Mouse (Mus musculus) embryonic facial prominence, embryonic 12.5 days (tissue): ENCODE results near the gene Sipa1l1. TPM values are rescaled to one million over a fixed set of nuclear protein-coding genes. Genes with fewer than 3 reads are reported as not detected.

Experiments
- ATAC-seq: fragments of 200-750 bp; cut with Nextera tagmentation; 2 replicates; pipeline ENCODE4 v1.8.0; 2017; ENCODE audit not compliant: insufficient number of reproducible peaks, insufficient read depth, low FRiP score, low TSS enrichment
- H3K27ac ChIP-seq: fragments of 300-500 bp; sonication (generic); 2 replicates; pipeline ENCODE4 v1.5.1; 2016; ENCODE audit warnings: mild to moderate bottlenecking
- H3K27me3 ChIP-seq: fragments of 300-500 bp; sonication (generic); 2 replicates; pipeline ENCODE4 v1.6.1; 2016; ENCODE audit warnings: mild to moderate bottlenecking, moderate library complexity
- H3K36me3 ChIP-seq: fragments of 300-500 bp; sonication (generic); 2 replicates; pipeline ENCODE4 v1.6.1; 2016; ENCODE audit warnings: mild to moderate bottlenecking
- H3K4me1 ChIP-seq: fragments of 300-500 bp; sonication (generic); 2 replicates; pipeline ENCODE4 v1.6.1; 2016
- H3K4me2 ChIP-seq: fragments of 300-500 bp; sonication (generic); replicated peaks from 2 replicates; pipeline ENCODE4 v1.6.1; 2016; ENCODE audit warnings: mild to moderate bottlenecking, moderate library complexity
- H3K4me3 ChIP-seq: fragments of 300-500 bp; sonication (generic); 2 replicates; pipeline ENCODE4 v1.5.1; 2016; ENCODE audit warnings: mild to moderate bottlenecking
- H3K9ac ChIP-seq: fragments of 300-500 bp; sonication (generic); 2 replicates; pipeline ENCODE4 v1.6.1; 2016; ENCODE audit warnings: mild to moderate bottlenecking, moderate library complexity
- H3K9me3 ChIP-seq: fragments of 300-500 bp; sonication (generic); 2 replicates; pipeline ENCODE4 v1.6.1; 2016; ENCODE audit warnings: mild to moderate bottlenecking, moderate library complexity
- WGBS: fragments of 180-500 bp; shearing (Covaris S2); methylation state at CpG from one replicate; pipeline ENCODE4 v1.1.7; 2016; 5-methylcytosine and 5-hydroxymethylcytosine counted together
- polyA plus RNA-seq: library from polyadenylated mRNA; unstranded; fragments of >200 nt; fragmentation: Nextera tagmentation; extraction: Ambion mirVana; gene quantifications from 2 replicates; pipeline ENCODE4 v1.2.1, GENCODE M21; 2016

The Sipa1l1 gene
- polyA plus RNA-seq, 1 experiment from 2014 or later, result 41.3 TPM

- no peak for ATAC-seq
- Histone ChIP-seq H3K36me3 (0 out of 2 replicates have a peak, but pooled peaks cover 3% of the 10 kb centered on the region), H3K9ac (no peak overlapping the region), H3K27ac (no peak overlapping the region), H3K9me3 (no peaks in the 10 kb centered on the region), H3K4me1 (peaks cover 37% of the 10 kb centered on the region), H3K4me3 (no peak overlapping the region), H3K4me2 (no peak overlapping the region), H3K27me3 (no peaks in the 10 kb centered on the region)
- 61% methylated on average over 6 of the region's 6 CpGs for WGBS
Measured at GRCm38 (mm10) chr12:82216801-82217553, 47.9 kb downstream of the Sipa1l1 start.

DNA sequence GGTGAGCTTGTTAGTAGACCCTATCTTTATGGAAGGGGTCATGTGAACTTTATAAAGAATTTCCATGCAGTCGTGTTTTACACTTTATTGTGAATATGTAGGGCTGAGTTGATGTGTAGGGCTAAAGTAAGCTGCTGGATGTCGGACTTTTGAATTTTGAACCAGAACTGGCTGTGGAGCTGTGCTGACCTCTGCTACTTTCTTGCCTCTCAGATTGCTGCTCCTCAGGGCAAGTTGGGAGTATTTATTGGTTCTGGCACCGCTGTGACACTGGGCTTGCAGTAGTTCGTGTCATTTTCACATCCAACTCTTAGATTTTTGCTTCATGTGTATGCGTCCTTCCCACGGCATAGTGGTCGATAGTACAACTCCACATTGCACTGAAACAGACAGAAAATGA lies 49.1 kb downstream of the Sipa1l1 start:
- Histone ChIP-seq H3K27ac (no peak overlapping the region), H3K4me1 (peaks cover 27% of the 10 kb centered on the region), H3K4me3 (no peak overlapping the region), H3K9ac (no peak overlapping the region), H3K27me3 (no peaks in the 10 kb centered on the region), H3K36me3 (0 out of 2 replicates have a peak, but pooled peaks cover 3% of the 10 kb centered on the region), H3K9me3 (no peaks in the 10 kb centered on the region), H3K4me2 (no peak overlapping the region)
- no peak for ATAC-seq
- 83% methylated on average over 7 of the region's 7 CpGs for WGBS

DNA sequence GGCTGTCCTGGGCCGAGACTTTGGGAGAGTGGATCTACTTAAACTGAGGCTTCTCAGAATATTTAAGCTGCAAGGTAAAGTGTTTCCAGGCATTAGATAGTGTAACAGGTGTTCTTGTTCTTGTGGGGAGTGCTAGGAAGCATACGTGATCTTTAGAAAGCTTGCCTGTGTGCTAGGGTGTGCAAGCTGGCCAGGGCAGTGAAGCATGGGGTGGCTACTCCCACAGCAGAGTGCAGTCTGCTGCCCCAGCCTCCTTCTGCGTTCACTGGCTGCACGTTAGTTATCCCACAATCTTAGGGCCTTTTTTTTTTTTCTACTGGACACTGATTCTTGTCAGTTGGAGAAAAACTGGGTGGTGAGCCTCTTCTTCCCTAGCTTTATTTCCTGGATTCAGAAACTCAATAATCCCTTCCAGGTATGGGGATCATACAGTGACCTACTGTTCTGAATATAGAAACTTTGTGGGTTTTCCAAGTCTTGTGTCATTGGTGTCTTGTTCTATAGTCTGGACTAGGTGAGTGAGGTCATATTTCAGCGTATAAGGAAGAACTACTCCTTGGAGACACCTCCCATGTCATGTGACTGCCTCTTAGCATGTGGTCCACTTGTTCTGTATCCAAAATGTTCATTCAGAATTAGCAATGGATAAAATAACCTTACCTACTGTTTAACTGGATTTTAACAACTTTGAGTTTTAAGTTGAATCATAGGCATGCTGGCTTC lies 51.4 kb downstream of the Sipa1l1 start:
- H3K27me3 ChIP-seq, result no peaks in the 10 kb centered on the region
- no peak overlapping the region for H3K27ac ChIP-seq
- H3K36me3 ChIP-seq, result no peaks in the 10 kb centered on the region
- WGBS, result 69% methylated on average over 5 of the region's 5 CpGs
- H3K4me2 ChIP-seq, result no peak overlapping the region
- no peak overlapping the region for H3K9ac ChIP-seq
- H3K4me1 ChIP-seq, result peaks cover 21% of the 10 kb centered on the region
- H3K4me3 ChIP-seq, result no peak overlapping the region
- H3K9me3 ChIP-seq, result no peaks in the 10 kb centered on the region
- ATAC-seq, result no peak

- H3K4me3 ChIP-seq, result no peak overlapping the region
- 79% methylated on average over 9 of the region's 9 CpGs for WGBS
- no peaks in the 10 kb centered on the region for H3K9me3 ChIP-seq
- no peaks in the 10 kb centered on the region for H3K27me3 ChIP-seq
- H3K36me3 ChIP-seq, result no peaks in the 10 kb centered on the region
- H3K4me2 ChIP-seq, result no peak overlapping the region
- no peak for ATAC-seq
- no peak overlapping the region for H3K9ac ChIP-seq
- peaks cover 23% of the 10 kb centered on the region for H3K4me1 ChIP-seq
- no peak overlapping the region for H3K27ac ChIP-seq
Measured at GRCm38 (mm10) chr12:82223126-82223815, 54.2 kb downstream of the Sipa1l1 start.

- Histone ChIP-seq H3K36me3 (no peaks in the 10 kb centered on the region), H3K9me3 (no peaks in the 10 kb centered on the region), H3K9ac (no peak overlapping the region), H3K27ac (no peak overlapping the region), H3K4me1 (peaks cover 19% of the 10 kb centered on the region), H3K4me2 (no peak overlapping the region), H3K27me3 (no peaks in the 10 kb centered on the region), H3K4me3 (no peak overlapping the region)
- no peak for ATAC-seq
- WGBS, result 93% methylated on average over 7 of the region's 7 CpGs
Measured at GRCm38 (mm10) chr12:82224848-82225247, 55.7 kb downstream of the Sipa1l1 start.

DNA sequence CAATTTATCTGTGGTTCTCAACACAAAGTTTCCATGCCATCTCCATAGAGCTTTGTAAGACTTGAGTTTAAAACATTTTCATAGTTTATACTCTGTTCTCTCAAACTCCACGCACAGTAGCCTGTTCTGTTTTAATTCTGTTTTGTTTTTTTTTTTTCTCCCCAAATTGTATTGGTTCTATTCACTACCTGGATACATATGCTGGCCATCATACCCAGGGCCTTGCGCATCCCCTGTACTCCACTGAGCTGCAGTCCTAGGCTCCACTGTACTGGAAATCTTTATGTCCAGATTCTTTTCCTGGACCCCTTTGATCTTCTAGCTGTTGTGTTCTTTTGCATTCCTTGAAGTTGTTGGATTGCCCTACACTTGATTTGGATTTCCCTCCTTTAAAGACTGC lies 56.2 kb downstream of the Sipa1l1 start:
- ATAC-seq, result no peak
- Histone ChIP-seq H3K9me3 (no peaks in the 10 kb centered on the region), H3K4me1 (peaks cover 20% of the 10 kb centered on the region), H3K36me3 (no peaks in the 10 kb centered on the region), H3K27me3 (no peaks in the 10 kb centered on the region), H3K27ac (0 out of 2 replicates have a peak overlapping the region, but pooled peaks have one; percentile 9), H3K4me3 (no peak overlapping the region), H3K9ac (no peak overlapping the region), H3K4me2 (no peak overlapping the region)
- 94% methylated on average over 2 of the region's 2 CpGs for WGBS

GRCm38 (mm10) chr12:82225751-82226228 lies 56.7 kb downstream of the Sipa1l1 start:
- Histone ChIP-seq H3K27ac (0 out of 2 replicates have a peak overlapping the region, but pooled peaks have one; percentile 9), H3K9ac (no peak overlapping the region), H3K4me3 (no peak overlapping the region), H3K36me3 (no peaks in the 10 kb centered on the region), H3K4me2 (no peak overlapping the region), H3K27me3 (no peaks in the 10 kb centered on the region), H3K9me3 (no peaks in the 10 kb centered on the region), H3K4me1 (peaks cover 22% of the 10 kb centered on the region)
- WGBS, result 49% methylated on average over 4 of the region's 4 CpGs
- no peak for ATAC-seq

GRCm38 (mm10) chr12:82226311-82227066 lies 57.4 kb downstream of the Sipa1l1 start:
- no peak overlapping the region for H3K4me2 ChIP-seq
- no peak for ATAC-seq
- H3K9ac ChIP-seq, result no peak overlapping the region
- no peaks in the 10 kb centered on the region for H3K27me3 ChIP-seq
- H3K9me3 ChIP-seq, result no peaks in the 10 kb centered on the region
- no peak overlapping the region for H3K27ac ChIP-seq
- peaks cover 28% of the 10 kb centered on the region for H3K4me1 ChIP-seq
- no peak overlapping the region for H3K4me3 ChIP-seq
- WGBS, result 38% methylated on average over 6 of the region's 6 CpGs
- H3K36me3 ChIP-seq, result no peaks in the 10 kb centered on the region

GRCm38 (mm10) chr12:82230127-82230526 lies 61.0 kb downstream of the Sipa1l1 start:
- Histone ChIP-seq H3K4me1 (peaks cover 40% of the 10 kb centered on the region), H3K27me3 (no peaks in the 10 kb centered on the region), H3K4me3 (no peak overlapping the region), H3K36me3 (0 out of 2 replicates have a peak, but pooled peaks cover 5% of the 10 kb centered on the region), H3K27ac (no peak overlapping the region), H3K9ac (no peak overlapping the region), H3K4me2 (no peak overlapping the region), H3K9me3 (no peaks in the 10 kb centered on the region)
- no peak for ATAC-seq
- 75% methylated on average over 4 of the region's 4 CpGs for WGBS

DNA sequence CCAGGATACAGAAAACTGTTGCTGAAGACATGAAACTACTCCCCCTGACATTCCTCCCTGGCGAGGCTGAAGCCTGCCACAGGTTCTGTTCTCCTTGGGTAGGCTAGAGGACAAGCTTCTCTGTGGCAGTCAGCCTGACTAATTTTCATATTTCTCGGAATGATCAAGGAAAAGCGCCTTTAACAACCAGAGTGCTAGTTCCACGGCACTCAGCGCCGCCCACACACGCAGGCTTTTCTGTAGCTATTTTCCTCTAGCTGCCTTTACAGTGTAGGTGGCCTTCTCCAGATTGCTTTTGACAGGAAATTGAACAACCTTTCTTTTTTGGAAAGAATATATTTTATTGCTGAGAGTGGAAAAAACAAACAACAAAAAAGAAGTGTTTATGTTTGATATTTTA lies 62.1 kb downstream of the Sipa1l1 start:
- H3K27me3 ChIP-seq, result no peaks in the 10 kb centered on the region
- H3K4me2 ChIP-seq, result no peak overlapping the region
- H3K9ac ChIP-seq, result no peak overlapping the region
- H3K9me3 ChIP-seq, result no peaks in the 10 kb centered on the region
- H3K36me3 ChIP-seq, result 0 out of 2 replicates have a peak, but pooled peaks cover 6% of the 10 kb centered on the region
- peaks cover 31% of the 10 kb centered on the region for H3K4me1 ChIP-seq
- 67% methylated on average over 7 of the region's 7 CpGs for WGBS
- ATAC-seq, result no peak
- H3K4me3 ChIP-seq, result no peak overlapping the region
- no peak overlapping the region for H3K27ac ChIP-seq

DNA sequence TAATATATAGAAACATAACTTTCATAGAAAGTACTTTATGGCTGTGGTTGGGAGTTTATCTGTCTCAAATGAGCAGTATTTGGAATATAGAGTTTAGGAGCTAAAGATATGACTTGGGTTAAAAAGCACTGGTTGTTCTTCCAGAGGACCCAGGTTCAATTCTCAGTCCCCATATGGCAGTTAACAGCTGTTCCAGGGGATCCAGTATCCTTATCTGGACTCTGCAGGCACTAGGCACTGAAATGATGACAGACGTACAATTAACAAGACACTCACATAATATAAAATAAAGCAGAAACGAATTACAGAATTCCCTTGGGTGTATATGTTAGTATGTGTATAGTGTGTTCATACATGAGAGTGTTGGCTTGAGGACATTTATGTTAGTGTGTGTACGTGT lies 64.1 kb downstream of the Sipa1l1 start:
- Histone ChIP-seq H3K9me3 (no peaks in the 10 kb centered on the region), H3K4me1 (peaks cover 24% of the 10 kb centered on the region), H3K9ac (no peak overlapping the region), H3K27ac (no peak overlapping the region), H3K27me3 (no peaks in the 10 kb centered on the region), H3K4me3 (no peak overlapping the region), H3K36me3 (0 out of 2 replicates have a peak, but pooled peaks cover 6% of the 10 kb centered on the region), H3K4me2 (no peak overlapping the region)
- WGBS, result 84% methylated on average over 3 of the region's 3 CpGs
- ATAC-seq, result no peak
